Mouse (Mus musculus) hindbrain, postnatal 0 days (tissue): ENCODE data around the gene Nrxn3. TPM values are rescaled to one million over a fixed set of nuclear protein-coding genes. Genes with fewer than 3 reads are reported as not detected.

Experiments used
- ATAC-seq: fragments of 200-750 bp; cut with Nextera tagmentation; 2 replicates; pipeline ENCODE4 v1.8.0; 2017; ENCODE audit warnings: mild to moderate bottlenecking, moderate TSS enrichment, moderate library complexity
- DNase-seq: peaks from one replicate; pipeline ENCODE4 v3.0.0-alpha.2; 2015; ENCODE audit warnings: low spot score
- H3K27ac ChIP-seq: fragments of 300-500 bp; sonication (generic); 2 replicates; pipeline ENCODE4 v1.5.1; 2014; ENCODE audit warnings: mild to moderate bottlenecking
- H3K27me3 ChIP-seq: fragments of 300-500 bp; sonication (generic); 2 replicates; pipeline ENCODE4 v1.6.1; 2014; ENCODE audit warnings: low read length, mixed read lengths; ENCODE audit not compliant: insufficient read depth
- H3K36me3 ChIP-seq: fragments of 300-500 bp; sonication (generic); 2 replicates; pipeline ENCODE4 v1.6.1; 2014; ENCODE audit warnings: low read length, mixed read lengths; ENCODE audit not compliant: insufficient read depth
- H3K4me1 ChIP-seq: fragments of 300-500 bp; sonication (generic); 2 replicates; pipeline ENCODE4 v1.6.1; 2014; ENCODE audit warnings: antibody characterized with exemption, low read length, mixed read lengths; ENCODE audit not compliant: insufficient read depth
- H3K4me2 ChIP-seq: fragments of 300-500 bp; sonication (generic); 2 replicates; pipeline ENCODE4 v1.6.1; 2014; ENCODE audit warnings: low read depth, mild to moderate bottlenecking, low read length, moderate library complexity, mixed read lengths
- H3K4me3 ChIP-seq: fragments of 300-500 bp; sonication (generic); 2 replicates; pipeline ENCODE4 v1.5.1; 2014; ENCODE audit warnings: low read length
- H3K9ac ChIP-seq: fragments of 300-500 bp; sonication (generic); replicated peaks from 2 replicates; pipeline ENCODE4 v1.6.1; 2014; ENCODE audit warnings: mild to moderate bottlenecking, low read length, moderate library complexity, mixed read lengths
- H3K9me3 ChIP-seq: fragments of 300-500 bp; sonication (generic); 2 replicates; pipeline ENCODE4 v1.6.1; 2016; ENCODE audit warnings: low read length, mixed read lengths
- CTCF ChIP-seq: IDR thresholded peaks from 2 replicates; pipeline ENCODE4 v1.5.1; 2016; ENCODE audit warnings: antibody characterized with exemption, control low read depth, low read depth
- WGBS: fragments of 180-500 bp; shearing (Covaris S2); extraction: QIAGEN DNeasy Blood & Tissue Kit; methylation state at CpG from one replicate; pipeline ENCODE4 v1.1.7; 2014; 5-methylcytosine and 5-hydroxymethylcytosine counted together
- polyA plus RNA-seq: library from polyadenylated mRNA; unstranded; fragments of >200 nt; fragmentation: Nextera tagmentation; extraction: Ambion mirVana; gene quantifications from 2 replicates; pipeline ENCODE4 v1.2.1, GENCODE M21; 2015
- total RNA-seq: library from RNA; depleted of rRNA; stranded (reverse); fragments of >200 nt; gene quantifications from 2 replicates; pipeline ENCODE4 v1.2.3, GENCODE M21; 2014

The Nrxn3 gene
- total and polyA plus RNA-seq, 2 experiments from 2014 or later: 87.8 to 103 TPM

DNA sequence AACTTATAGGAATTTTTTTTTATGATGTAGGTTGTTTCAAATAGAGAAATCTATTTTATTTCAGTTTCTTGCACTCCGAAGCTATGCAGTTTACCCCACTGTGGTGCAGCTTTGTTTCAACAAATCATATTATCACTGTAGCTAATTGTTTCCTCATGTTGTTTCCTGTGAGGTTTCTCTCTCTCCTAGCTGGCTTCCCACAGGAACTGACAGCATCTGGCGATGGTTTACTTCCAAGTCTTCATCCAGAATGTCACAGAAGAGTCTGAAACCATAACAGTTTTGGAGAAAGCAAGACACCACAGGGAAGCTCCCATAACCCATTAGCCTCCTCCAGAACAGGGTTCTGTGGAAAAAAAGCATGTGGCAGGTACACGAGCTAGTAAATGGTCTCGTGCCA lies 564.4 kb downstream of the Nrxn3 start:
- 54% methylated on average over 4 of the region's 4 CpGs for whole genome bisulfite sequencing
- no peak overlapping the region for H3K9ac ChIP-seq
- no peak for TF ChIP-seq CTCF
- no peaks in the 10 kb centered on the region for H3K27me3 ChIP-seq
- H3K4me2 ChIP-seq: no peak overlapping the region
- peaks cover 14% of the 10 kb centered on the region; the same call in 1 of the 2 replicates for H3K4me1 ChIP-seq
- no peak overlapping the region for H3K4me3 ChIP-seq
- no peak overlapping the region for H3K27ac ChIP-seq
- peak; percentile 4 for DNase-seq
- no peaks in the 10 kb centered on the region for H3K9me3 ChIP-seq
- H3K36me3 ChIP-seq: no peaks in the 10 kb centered on the region
- ATAC-seq: no peak

DNA sequence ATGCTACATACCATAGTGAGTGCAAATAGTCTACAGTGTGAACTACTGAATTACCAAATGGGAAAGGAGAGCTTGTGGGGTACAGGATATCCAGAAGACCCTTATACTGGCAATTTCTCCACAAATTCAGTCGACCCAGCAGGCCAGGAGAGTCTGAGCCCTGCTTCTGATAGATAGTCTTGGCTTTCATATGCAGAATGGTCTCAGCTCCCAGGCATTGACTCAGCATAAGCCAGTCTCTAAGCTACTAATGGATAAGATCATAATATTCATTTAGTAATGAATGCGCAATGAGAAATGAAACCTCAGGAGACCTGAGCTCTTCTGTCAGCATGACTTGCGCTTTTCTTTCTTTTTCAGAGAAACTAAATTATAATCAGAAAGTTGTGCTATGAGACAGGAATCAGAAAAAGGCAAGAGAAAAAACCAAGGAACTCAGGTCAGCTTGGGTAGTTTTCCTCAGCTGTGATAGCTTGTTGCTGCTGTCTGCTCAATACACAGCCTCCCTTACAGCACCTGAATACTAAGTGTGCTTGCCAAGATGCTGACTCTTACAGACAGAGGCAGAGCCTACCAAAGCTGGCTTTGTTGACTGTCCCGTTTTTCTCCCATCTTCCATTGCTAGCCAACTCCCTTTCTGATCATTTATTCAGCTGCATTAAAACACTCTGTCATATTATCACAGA lies 567.1 kb downstream of the Nrxn3 start:
- peak; percentile 62 for DNase-seq
- H3K4me2 ChIP-seq: no peak overlapping the region
- H3K9ac ChIP-seq: no peak overlapping the region
- no peaks in the 10 kb centered on the region for H3K27me3 ChIP-seq
- TF ChIP-seq CTCF: no peak
- H3K36me3 ChIP-seq: no peaks in the 10 kb centered on the region
- peak; percentile 83 for ATAC-seq
- H3K27ac ChIP-seq: peak overlapping the region; percentile 49; the same call in 1 of the 2 replicates
- 54% methylated on average over 4 of the region's 4 CpGs for WGBS
- no peaks in the 10 kb centered on the region for H3K9me3 ChIP-seq
- H3K4me1 ChIP-seq: peaks cover 14% of the 10 kb centered on the region; the same call in 1 of the 2 replicates
- no peak overlapping the region for H3K4me3 ChIP-seq

DNA sequence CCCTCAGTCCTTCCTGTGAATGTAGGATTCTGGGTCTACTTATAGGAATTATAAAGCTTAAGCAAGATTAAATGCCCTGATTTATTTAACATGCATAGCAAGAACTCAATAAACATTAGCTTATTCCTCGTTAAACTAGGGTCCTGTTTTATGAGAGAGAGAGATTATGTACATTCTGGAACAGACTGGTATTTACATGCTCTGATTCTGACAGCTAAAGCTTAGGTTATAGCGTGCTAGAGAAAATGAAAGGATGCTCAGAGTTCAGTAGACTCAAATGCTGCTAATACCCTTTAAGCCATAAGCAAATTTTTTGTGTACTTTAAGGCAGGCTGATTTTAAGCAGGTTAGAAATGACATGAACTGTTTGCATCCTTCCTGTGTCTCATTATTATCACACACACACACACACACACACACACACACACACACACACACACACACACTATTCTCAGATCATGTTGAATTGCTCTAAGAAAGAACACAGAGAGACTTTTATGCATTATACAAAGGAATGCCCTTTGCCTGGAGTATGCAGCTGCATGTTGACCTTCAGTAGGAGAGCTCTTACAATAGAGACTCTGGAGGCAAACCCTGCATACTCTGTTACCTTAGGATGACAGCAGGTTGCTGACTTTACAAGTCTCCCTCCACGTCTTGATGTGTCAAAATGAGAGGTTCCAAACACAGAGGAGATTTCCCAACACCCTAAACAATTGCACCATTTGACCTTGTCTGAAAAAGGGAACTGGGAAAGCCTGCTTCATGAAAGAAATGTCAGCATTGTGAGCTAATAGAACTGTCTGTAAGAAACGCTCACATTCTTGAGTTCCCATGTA lies 568.3 kb downstream of the Nrxn3 start:
- Histone ChIP-seq H3K4me2 (no peak overlapping the region), H3K4me3 (no peak overlapping the region), H3K27me3 (no peaks in the 10 kb centered on the region), H3K27ac (no peak overlapping the region), H3K9ac (no peak overlapping the region), H3K9me3 (no peaks in the 10 kb centered on the region), H3K4me1 (peaks cover 14% of the 10 kb centered on the region; the same call in 1 of the 2 replicates), H3K36me3 (no peaks in the 10 kb centered on the region)
- peak; percentile 8 for DNase-seq
- 0 out of 2 replicates have a peak, but pooled peaks have one; percentile 55 for ATAC-seq
- WGBS: 34% methylated on average over 4 of the region's 4 CpGs
- no peak for TF ChIP-seq CTCF

DNA sequence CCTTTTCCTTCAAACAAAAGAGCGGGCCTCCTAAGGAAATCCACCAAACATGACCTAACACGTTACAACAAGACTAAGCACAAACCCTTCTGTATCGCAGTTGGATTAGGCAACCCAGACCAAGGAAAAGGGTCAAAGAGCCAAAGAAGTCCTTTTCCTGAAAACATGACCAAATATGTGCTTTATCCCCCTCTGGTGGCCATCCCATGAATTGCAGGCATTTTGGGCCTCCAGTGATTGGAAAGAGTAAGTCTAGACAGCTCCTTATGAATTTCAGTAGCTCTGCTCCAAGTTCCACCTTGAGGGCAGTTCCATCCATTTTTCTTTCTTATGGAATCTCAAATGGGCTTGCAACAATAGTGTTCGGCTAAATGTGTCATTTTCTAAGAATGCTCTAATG lies 579.3 kb downstream of the Nrxn3 start:
- no peak overlapping the region for H3K27ac ChIP-seq
- H3K4me3 ChIP-seq: no peak overlapping the region
- WGBS: 50% methylated on average over 4 of the region's 4 CpGs
- TF ChIP-seq CTCF: peak; percentile 87
- H3K36me3 ChIP-seq: no peaks in the 10 kb centered on the region
- ATAC-seq: no peak
- DNase-seq: peak; percentile 85
- H3K4me1 ChIP-seq: no peaks in the 10 kb centered on the region
- H3K9ac ChIP-seq: no peak overlapping the region
- no peak overlapping the region for H3K4me2 ChIP-seq
- no peaks in the 10 kb centered on the region for H3K9me3 ChIP-seq
- H3K27me3 ChIP-seq: no peaks in the 10 kb centered on the region

DNA sequence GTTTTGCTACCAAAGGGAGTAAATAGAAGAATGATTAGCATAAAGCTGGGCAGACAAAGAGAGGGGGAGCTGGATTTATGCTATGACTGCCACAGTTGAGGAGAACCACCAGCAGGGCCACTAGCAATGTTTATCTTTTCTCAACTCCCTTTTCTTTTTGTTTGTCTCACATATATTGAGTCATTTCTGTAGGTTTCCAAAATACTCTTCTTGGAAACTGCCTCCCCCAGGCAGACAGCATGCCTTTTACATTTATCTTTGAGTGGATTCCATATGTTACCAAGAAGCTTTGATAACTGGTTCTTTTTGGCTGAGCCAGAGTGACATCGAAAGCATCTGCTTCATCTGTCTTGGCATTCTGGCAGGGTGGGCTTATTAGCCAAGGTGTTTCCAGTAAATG lies 587.5 kb downstream of the Nrxn3 start:
- H3K27me3 ChIP-seq: no peaks in the 10 kb centered on the region
- no peak overlapping the region for H3K4me2 ChIP-seq
- WGBS: 91% methylated on average over 1 of the region's 1 CpGs
- DNase-seq: no peak
- H3K9ac ChIP-seq: no peak overlapping the region
- no peak for ATAC-seq
- no peaks in the 10 kb centered on the region for H3K36me3 ChIP-seq
- no peak for TF ChIP-seq CTCF
- no peak overlapping the region for H3K4me3 ChIP-seq
- H3K4me1 ChIP-seq: no peaks in the 10 kb centered on the region
- H3K9me3 ChIP-seq: no peaks in the 10 kb centered on the region
- no peak overlapping the region for H3K27ac ChIP-seq

DNA sequence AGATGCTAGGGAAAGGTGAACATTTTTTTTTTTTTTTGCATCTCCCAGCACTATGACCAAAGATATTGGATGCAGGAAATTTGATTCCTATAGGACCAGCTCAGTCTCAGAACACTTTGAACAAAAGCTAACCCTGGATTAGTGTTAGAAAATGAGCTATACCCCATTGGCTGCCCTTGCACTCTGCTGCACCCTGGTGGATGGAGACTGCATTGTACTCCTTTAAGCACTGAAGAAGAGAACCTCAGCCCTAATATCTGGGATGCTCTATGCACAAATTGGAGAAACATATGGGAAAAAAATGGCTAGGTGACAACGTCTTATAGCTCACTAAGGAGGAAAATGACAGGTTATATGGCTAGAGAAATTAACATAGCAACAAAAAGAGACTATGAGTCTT lies 589.9 kb downstream of the Nrxn3 start:
- Histone ChIP-seq H3K9ac (no peak overlapping the region), H3K9me3 (no peaks in the 10 kb centered on the region), H3K27ac (no peak overlapping the region), H3K36me3 (no peaks in the 10 kb centered on the region), H3K27me3 (no peaks in the 10 kb centered on the region), H3K4me2 (no peak overlapping the region), H3K4me3 (no peak overlapping the region), H3K4me1 (no peaks in the 10 kb centered on the region)
- no peak for ATAC-seq
- WGBS: 44% methylated on average over 1 of the region's 1 CpGs
- no peak for DNase-seq
- TF ChIP-seq CTCF: peak; percentile 62
